Mouse (Mus musculus) urinary bladder, postnatal 36 days (tissue): ENCODE results near the gene Slc36a4.

Source experiments
- DNase-seq, 2 experiments: peaks; one replicate each; pipeline ENCODE4 v3.0.0; 2022; ENCODE audit warnings: low spot score in 2 of 2, mixed read lengths in 1 of 2

Gene Slc36a4

GRCm38 (mm10) chr9:15721226-15721833 lies 11.8 kb downstream of the Slc36a4 start:
- no peak for DNase-seq

GRCm38 (mm10) chr9:15722506-15722905 lies 13.0 kb downstream of the Slc36a4 start:
- no peak for DNase-seq

- no peak for DNase-seq
These were observed 17.6 kb downstream of the Slc36a4 start for GRCm38 (mm10) chr9:15727168-15727567.

- no peak for DNase-seq
These were observed 22.5 kb downstream of the Slc36a4 start for GRCm38 (mm10) chr9:15731758-15732748.

- no peak for DNase-seq
These were observed 24.7 kb downstream of the Slc36a4 start for GRCm38 (mm10) chr9:15734056-15734866.

- no peak for DNase-seq
These were observed 25.3 kb downstream of the Slc36a4 start for GRCm38 (mm10) chr9:15734867-15735131.

- DNase-seq, result no peak
These were observed 28.0 kb downstream of the Slc36a4 start for GRCm38 (mm10) chr9:15737522-15737921.

- no peak for DNase-seq
These were observed 31.9 kb downstream of the Slc36a4 start for GRCm38 (mm10) chr9:15741428-15741827.

- DNase-seq, result no peak
These were observed 32.4 kb downstream of the Slc36a4 start for GRCm38 (mm10) chr9:15741931-15742330.

- DNase-seq, result no peak
These were observed 36.6 kb downstream of the Slc36a4 start for GRCm38 (mm10) chr9:15745985-15746607.

GRCm38 (mm10) chr9:15746636-15747035 lies 37.1 kb downstream of the Slc36a4 start:
- no peak for DNase-seq

- DNase-seq, result no peak
These were observed 38.8 kb downstream of the Slc36a4 start for GRCm38 (mm10) chr9:15748383-15748782.

GRCm38 (mm10) chr9:15759318-15759717 lies 49.8 kb downstream of the Slc36a4 start:
- no peak for DNase-seq

- no peak for DNase-seq
These were observed 56.8 kb downstream of the Slc36a4 start for GRCm38 (mm10) chr9:15766379-15766778.

GRCm38 (mm10) chr9:15766821-15767220 lies 57.3 kb downstream of the Slc36a4 start:
- no peak for DNase-seq

GRCm38 (mm10) chr9:15772766-15773165 lies 63.2 kb downstream of the Slc36a4 start:
- DNase-seq, result no peak

- no peak for DNase-seq
These were observed 63.9 kb downstream of the Slc36a4 start for GRCm38 (mm10) chr9:15773426-15773825.

GRCm38 (mm10) chr9:15774911-15775310 lies 65.4 kb downstream of the Slc36a4 start:
- DNase-seq, result no peak

GRCm38 (mm10) chr9:15781936-15782335 lies 72.4 kb downstream of the Slc36a4 start:
- no peak for DNase-seq

- no peak for DNase-seq
These were observed 76.7 kb downstream of the Slc36a4 start for GRCm38 (mm10) chr9:15786192-15786591.

GRCm38 (mm10) chr9:15786610-15787009 lies 77.1 kb downstream of the Slc36a4 start:
- no peak for DNase-seq

GRCm38 (mm10) chr9:15792076-15792475 lies 82.5 kb downstream of the Slc36a4 start:
- DNase-seq, result no peak
